Mouse (Mus musculus) T-helper 2 cell (primary cell): ENCODE measurements around the gene Upp2.

Source experiments
- in situ Hi-C: fragments of 300-600 bp; cut with MboI, MseI; formaldehyde crosslinking; loops from one replicate; pipeline ENCODE4 v1.15.1; 2025; ENCODE audit warnings: high pct_unique_total_duplicates

The Upp2 gene

DNA sequence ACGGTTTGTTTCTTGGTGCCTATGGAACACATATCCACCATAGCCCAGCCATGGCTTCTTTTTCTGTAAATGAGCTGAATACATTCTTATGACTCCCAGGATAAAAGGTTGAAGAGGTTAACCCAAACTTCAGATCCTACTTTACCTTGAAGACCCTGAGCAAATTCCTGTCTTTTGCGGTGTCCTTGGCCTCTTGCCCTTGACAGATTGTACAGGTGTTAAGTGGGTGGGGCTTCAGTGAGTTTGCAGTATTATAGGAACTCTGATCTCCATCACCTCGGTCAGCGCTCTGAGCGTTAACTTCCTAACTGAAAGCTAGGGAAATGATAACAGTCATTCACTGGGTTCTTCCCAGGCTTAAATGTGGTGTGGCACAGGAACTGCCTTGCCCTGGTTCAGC is 181.2 kb downstream of the Upp2 start:
- in situ Hi-C loops, result loop anchor here (25.0 kb wide), 1 partner anchor 389 kb away; no protein-coding TSS in a partner anchor

DNA sequence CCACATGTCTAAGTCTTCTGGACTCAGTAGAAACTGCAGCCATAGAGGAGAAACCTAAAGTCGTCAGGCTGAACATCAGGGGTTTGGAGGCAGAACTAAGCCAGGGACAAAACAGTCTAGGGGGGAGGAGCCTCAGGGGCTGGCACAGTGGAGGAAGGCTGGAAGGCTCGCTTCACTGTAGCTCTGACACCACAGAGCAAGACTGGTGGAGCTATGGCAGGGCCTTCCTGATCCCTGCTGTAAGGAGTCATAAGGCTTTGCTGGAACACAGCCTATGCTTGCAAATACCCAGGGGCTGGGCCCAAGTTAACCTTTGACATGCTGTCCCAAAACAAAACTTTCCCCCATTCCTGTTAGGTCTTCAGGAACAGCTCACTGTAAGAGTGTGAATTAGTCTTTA is 185.8 kb downstream of the Upp2 start:
- in situ Hi-C loops, result no loop called here

DNA sequence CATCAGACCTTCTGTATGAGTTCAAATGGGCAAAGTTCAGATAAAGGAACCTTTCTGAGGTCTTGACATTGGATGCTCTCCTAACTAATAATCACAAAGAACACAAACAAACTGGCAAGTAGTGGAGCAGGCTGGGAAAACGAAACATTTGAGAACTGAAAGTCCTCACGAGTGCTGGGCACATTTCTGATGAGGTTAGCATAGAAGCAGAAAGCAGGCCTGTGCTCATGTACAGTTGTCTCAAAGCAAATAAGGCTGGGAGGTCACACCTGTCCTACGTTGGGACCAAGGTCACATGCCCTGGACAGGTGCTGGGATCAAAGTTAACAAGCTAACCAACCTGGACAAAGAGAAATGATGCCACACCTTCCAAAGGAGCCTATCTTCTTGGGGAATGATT is 187.6 kb downstream of the Upp2 start:
- in situ Hi-C loops, result no loop called here

DNA sequence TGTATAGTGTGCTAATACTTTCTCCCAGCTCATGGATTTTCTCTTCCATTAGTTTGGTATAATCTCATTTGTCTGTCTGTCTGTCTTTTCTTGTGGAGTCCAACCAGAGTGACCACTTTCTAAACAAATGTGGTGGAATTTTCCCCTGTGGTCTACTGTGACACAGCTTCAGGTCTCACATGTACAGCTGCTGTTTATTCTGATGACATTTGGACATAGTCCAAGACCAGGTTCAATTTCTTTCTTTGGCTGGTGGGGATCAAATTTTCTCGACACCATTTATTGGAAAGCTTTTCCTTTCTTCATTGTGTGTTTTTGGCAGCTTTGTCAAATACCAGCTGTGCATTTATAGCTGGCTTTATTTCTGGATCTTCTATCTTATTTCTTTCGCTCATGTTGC is 191.0 kb downstream of the Upp2 start:
- in situ Hi-C loops, result no loop called here

DNA sequence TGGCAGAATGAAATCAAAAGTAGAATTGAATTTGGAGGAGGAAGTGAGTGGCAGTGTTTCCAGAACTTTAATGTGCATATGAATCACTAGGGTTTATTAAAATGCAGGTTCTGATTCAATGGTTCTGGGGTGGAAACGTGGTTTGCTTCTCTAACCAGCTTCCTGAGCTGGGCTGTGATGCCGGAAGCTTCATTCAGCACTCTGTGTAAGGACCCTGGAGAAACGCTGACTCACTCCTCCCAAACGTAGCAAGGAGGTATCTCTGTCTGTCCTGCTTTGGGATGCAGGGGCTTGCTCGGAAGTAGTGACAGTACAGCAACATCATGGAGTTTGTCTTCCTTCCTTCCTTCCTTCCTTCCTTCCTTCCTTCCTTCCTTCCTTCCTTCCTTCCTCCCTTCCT is 192.6 kb downstream of the Upp2 start:
- in situ Hi-C loops, result no loop called here

DNA sequence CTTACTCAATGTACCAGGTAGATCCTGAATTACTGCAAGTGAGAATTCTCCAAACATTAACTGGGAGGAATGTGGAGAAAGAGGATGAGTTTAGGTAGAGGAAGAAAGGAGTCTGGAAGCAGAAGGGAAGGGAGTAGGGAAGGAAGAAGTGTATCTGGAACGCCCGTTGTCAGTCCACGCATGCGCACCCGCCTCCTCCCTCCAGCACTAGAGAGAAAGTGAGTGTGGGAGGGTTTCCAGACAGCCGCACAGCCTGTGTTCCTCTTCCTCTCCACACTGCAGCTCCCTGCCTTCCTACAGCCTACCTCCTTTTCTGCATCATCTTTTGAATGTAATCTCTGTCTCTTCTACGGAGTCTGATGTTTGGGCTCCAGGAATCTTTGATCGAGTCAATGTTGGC is 198.0 kb downstream of the Upp2 start:
- in situ Hi-C loops, result no loop called here

DNA sequence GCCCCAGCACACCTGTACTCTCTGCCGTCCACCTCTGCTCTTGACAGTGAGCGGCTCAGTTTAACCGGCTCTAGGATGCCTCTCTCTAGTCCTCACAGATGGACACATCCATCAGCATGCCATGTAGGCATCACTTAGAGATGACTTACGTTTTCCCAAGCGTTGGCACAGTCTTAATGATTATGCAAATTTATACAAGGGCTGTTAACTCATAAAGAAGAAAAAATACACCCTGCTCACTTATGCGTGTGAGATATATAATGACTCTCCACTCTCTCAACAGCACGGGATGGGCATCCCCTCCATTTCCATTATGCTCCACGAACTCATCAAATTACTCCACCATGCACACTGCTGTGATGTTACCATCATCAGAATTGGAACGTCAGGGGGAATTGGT is 206.7 kb downstream of the Upp2 start:
- in situ Hi-C loops, result no loop called here

DNA sequence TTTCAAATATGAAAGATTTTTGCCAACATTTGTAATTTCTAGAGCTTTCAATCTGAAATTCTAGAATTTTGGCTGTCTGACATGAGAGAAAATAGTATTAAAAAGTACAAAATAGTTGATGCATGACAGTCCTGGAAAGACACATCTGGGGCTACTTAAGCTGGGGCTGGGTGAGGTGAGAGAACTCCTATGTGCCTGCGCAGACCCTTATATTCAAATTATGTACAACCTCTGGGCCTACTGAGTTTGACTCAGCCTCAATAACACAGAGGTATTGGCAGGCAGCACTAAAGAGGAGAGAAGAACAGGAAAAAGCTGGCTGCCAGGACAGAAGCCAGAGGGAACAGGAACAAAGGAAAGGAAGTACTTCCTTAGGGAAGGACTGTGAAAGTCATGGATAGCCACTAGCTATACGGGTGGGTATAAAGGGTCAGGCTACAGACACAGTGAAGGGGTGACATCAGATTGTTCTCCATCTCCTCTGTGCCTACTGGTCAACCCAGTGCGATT is 211.9 kb downstream of the Upp2 start:
- in situ Hi-C loops, result no loop called here

DNA sequence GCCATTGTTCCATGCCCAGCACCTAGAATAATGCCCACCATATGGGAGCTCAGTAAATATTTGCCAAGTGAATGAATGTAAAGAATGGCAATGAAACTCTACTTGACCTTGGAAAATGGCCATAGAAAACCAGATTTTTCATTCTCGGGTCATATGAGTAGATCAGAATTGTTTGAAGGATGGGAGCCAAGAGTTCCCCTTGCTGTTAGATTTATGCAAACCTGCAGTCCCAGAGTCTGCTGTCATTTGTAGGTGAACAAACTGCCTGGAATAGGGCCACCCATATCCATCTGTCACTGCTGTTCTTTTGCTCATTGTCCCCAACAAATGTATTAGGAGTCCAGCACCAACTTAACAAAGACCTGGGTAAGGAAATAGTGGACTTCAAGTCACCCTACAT is 216.4 kb downstream of the Upp2 start:
- in situ Hi-C loops, result no loop called here

DNA sequence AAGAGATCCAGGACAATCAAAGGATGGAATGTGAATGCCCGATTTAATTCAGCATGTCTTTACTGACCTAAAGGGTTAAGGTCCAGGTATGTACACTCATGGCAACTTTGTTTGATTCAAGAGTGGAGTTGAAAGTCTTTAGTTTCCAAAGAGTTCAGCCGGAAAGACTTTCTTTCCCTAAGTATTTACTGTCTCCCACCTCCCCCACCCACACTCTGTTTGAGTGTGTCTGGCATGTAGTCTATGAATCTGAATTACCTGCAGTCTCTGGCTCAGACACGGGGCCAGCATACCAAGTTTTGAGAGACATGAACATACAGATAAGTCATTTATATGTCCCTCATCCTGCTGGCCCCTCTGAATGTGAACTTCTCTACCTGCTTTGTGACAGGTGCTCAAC is 219.1 kb downstream of the Upp2 start:
- in situ Hi-C loops, result no loop called here

DNA sequence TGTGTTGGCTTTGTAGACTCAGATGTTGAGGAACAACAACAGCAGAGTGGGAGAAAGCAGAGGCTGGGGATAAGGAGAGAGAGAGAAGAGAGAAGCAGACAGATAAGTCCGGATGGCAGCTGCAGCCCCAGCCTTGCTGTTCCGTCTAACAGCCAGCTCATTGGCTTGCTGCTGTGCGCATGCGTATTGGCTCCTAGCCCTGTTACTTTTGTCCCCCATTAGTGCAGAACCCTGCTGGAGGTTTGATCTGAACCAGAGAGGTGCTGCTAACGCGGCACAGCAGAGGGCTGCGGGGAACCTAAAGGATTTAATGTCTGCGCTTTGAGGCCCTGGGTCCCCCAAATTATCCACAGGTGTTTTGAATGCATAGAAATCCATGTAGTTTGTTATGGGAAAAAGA is 219.6 kb downstream of the Upp2 start:
- in situ Hi-C loops, result no loop called here

DNA sequence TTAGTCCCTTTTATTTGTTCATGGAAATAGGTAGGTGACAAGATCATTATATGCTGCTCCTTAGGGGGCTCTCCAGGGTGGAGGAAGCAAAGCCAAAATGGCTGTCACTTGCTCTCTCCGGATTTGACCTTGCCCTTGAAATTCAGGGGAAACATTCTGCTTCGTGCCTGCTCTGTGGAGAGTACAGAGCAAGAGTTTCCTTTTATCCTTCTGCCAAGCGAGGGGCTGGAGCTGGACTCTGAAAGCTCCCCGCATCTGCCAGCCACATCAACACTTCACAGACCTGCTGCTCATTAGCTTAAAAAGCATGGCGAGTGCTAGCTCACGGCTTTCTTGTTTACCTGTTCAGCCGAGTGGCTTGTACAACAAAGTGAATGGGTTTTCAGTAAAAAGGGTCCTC is 220.3 kb downstream of the Upp2 start:
- in situ Hi-C loops, result no loop called here

DNA sequence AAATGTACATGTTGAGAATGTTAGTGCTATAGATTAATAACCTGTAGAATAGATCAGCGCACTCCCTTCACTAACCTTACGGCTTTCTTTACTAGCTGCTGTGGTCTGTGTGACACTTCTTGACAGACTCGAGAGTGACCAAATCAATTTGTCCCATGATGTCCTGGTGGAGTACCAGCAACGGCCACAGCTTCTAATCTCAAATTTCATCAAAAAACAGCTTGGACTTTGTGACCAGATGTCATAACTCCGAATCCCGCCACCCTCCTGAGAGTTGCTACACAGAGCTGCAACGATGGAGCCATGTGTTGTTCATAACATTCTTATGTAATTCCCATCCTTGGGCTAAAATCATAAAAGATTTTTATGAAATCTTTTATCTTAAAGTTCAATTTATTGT is 222.8 kb downstream of the Upp2 start:
- in situ Hi-C loops, result no loop called here

DNA sequence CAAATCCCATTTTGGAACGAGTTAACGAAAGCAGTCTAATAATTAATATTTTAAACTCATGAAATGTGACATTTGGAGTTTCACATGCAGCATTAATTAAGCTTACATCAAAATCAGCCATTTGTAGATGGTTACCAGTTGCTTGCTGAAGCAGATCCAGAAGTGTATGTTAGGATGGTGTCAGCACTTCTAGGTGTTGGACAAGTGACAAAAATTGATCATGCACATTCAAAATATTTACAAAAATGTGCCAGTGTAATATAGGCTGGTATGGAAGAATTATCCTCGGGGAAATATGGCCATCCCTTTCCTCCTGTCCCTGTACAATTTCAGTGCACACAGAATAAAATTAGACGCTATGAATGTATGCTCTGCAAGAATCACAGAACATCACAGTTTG is 223.3 kb downstream of the Upp2 start:
- in situ Hi-C loops, result no loop called here

DNA sequence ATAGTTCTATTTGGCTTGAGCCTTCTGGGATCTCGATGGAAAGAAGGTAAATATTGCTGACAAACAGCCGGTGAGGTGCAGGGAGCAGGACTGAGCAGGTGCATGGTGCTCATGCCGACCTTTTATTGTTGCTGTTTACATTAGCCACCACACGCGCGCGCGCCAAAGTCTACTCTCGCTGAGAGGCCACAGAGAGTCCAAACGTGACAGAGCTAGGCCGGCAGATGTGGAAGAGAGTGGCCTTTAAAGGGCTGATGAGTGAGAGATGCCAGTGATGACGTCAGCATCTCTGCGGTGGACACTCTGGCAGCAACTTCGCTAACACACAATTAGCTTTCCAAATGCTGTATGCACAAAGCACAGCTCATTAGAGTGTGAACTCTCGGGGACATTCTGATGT is 227.4 kb downstream of the Upp2 start:
- in situ Hi-C loops, result no loop called here

DNA sequence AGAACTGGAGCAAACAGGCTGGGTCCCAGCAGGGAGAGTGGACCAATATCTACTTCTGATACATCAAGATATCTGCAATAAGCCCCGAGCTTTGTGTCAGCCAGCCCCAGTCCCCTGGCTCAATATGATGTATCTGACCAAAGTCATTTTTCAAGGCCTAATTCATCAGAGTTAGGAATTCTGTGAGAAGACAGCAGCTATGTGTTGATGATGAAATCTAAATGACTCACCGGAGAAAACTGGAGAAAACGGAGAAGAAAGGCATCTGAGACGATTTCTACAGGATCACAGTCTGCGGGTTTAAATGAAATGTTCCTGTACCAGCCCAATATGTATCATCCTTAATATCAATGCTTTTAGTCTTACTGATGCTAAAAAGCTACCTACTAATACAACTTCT is 228.3 kb downstream of the Upp2 start:
- in situ Hi-C loops, result no loop called here

DNA sequence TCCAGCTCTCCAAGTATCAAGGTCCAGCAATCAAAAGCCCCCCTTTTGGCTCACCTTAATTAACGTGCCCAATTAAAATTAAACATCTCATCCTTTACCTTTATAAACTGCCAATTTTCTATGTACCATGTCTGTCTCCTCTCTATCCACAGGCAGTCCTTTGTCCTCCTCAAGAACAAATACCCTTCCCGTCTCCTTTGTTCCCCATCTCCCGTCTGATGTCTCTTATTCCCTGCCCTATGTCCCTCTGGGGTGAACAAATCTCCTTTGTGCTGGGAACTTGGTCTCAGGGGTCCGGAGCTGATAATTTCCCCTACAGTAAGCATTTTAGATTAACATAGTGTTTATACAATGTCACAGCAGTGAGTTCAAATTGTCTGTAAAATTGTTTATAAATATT is 230.4 kb downstream of the Upp2 start:
- in situ Hi-C loops, result no loop called here

DNA sequence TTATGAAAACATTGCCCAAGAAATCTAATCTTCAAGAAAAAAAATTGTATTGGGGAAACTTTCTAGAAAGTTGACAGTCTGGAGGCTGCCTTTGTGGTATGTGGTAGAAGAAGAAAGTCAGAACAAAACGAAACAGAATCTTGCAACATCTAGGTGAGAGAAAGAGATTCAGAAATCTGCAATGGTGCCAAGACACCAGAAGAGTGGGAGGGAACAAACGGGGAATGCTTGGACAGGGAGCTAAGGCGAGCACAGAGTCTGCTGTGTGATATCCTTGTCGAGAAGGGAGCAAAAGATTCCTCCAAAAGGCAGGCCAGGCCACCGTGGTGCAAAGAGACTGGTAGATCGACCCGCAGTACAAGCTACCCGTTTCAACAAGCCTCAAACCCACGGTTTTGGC is 232.0 kb downstream of the Upp2 start:
- in situ Hi-C loops, result no loop called here

DNA sequence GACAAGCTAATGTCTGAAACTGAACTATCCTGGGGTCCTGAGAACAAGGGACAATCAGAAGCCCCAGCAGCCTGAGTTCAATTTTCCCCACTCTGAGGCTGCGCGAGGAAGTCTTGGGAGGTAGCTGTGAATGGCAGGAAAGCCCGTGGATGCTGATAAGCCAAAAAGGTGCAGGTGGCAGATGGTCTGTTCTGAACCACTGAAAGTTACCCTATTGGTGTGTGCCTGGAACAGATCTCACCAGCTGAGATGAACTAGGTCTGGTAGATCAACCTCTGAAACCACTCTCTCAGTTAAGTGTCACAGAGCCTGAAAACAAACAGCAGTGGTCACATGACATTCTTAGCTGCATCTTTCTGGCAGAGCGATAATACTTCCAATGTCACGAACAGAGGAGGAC is 232.5 kb downstream of the Upp2 start:
- in situ Hi-C loops, result no loop called here

DNA sequence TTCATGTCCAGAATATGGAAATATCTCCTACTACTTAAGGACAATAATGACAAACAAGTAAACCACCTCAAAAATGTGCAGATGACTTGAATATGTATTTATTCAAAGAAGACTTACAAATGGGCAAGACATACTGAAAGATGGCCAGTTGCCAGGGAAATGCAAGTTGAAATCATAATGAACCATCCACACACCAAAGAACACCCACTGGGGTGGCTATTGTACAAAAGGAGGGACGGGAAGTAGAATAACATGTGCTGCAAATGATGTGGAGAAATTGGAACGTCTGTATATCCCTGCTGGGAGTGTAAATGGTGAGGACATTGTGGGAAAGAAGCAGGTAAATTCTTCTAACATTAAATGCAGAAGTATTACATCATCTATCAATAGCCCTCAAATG is 245.8 kb downstream of the Upp2 start:
- in situ Hi-C loops, result no loop called here

DNA sequence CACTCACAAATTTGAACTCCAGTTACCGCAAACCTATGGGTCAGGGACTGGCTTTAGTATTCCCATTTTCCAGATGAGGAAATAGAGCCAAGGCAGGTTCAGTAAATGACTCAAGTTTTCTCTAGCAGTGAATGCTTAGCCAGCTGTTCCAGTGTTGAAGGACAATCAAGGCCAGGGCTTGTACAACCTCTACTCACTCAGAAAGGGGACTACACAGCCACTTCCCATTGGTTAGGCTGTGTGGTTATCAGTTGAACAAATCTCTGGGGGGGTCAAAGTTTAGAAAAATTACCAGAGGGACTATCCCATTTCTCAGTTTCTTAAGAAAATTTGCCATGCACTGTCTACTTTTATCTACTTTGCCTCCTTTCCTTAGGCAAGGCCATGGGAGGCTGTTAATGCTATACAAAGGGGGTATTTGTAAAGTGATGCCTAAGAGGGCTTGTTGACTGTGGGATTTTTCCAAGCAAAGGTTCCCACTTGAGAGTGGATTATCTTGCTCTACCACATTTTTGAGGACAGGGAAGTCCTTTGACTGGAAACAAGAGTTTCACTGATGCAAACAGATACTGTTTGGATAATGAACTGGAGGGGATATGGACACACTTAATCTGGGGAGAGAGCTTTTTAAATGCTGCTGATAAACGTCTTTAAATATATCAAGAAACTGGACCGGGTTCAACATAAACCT is 262.0 kb downstream of the Upp2 start:
- in situ Hi-C loops, result no loop called here

DNA sequence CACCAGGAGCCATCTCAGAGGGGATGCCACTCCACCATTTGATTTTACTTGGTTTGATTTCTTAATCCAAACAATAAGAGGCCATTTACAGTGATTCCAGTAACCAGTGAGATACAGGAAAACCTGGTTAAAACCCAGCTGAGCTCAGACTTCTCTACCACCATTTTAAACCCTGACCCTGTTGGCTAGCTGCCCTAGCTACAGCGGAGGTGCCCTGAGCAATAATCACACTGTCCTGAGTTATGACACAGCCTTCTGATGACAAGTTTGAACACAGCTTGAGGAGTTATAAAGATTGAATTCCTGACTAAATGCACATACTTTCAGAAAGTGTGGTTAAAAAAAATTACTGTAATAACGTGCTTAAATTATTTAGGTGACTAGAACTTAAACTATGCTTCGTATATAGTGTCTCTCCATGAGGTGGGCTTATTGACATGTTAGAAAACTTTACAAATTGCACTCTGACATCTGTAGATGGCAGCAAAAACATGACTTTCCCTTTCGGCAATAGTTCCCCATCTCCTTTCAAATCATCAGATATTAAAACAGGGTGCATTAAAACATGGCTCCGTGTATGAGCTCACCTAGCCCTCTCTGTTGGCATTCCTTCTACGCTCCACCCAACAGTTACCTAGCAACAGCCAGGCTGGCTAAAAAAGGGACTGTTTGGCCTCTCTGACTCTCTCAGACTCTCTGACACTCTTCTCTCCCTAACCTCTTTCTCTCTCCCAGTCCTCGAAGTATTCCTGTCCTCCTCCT is 263.1 kb downstream of the Upp2 start:
- in situ Hi-C loops, result no loop called here

DNA sequence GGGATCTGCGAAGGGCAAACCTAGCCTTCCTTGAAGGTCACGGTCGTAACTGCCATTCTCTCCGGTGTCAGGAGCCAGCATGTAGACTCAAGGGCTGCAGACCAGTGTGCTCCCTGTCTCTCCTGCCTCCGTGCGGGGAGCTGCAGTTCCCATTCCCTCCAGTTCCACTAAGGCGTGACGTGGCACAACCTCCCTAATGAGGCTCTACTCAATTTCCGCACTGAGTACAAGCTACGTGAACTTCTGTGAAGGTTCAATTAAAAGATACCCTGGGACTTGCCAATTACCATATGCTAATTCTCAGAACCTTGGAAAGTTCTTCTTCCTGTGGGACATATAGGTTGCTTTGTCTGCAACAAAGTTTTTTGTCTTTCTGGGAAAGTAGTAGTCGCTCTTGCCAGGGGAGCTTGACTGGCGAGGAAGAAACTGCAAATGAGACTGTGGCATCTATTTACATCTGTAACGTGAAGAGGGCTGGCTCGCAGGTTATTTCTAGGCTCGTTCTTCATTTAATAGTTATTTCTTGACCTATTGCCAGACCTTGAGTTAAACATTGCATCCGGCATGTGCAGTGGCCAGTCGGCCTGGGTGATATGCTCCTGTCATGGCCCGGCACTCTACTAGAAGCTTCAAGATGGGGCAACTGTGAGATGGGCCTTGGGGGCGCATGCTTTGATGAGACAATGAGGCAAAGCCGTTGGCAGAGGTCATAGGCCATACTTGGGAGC is 265.3 kb downstream of the Upp2 start:
- in situ Hi-C loops, result no loop called here
